ENCODE assay signal across 12 mouse cellular contexts in genomic region chr1:135639853-135640252, GRCm38 (mm10).
"Had no signal": no experiment of that assay in that cellular context is flagged by ENCODE, and none has a peak within 500 bp of the region (broad histone marks: within the 10 kb centered on the region; RNA-seq: fewer than 3 reads in every experiment).

No protein-coding gene starts in this region.

- H3K9me3 ChIP-seq: limb, embryonic 13.5 days had no signal

- H3K4me3 ChIP-seq: layer of hippocampus, adult 2 months; limb, embryonic 13.5 days had no signal

- H3K27ac ChIP-seq: layer of hippocampus, adult 2 months; limb, embryonic 13.5 days; liver, embryonic 14.5 days; stomach, postnatal 0 days had no signal

- H3K4me2 ChIP-seq: limb, embryonic 13.5 days had no signal

- H3K9ac ChIP-seq: limb, embryonic 13.5 days; liver, embryonic 14.5 days had no signal

- H3K27me3 ChIP-seq: limb, embryonic 13.5 days had no signal

- H3K36me3 ChIP-seq: limb, embryonic 13.5 days had no signal

- DNase-seq: kidney, adult 18-20 months; kidney, postnatal 10 days; kidney, postnatal 4 days; left cerebral cortex, postnatal 4 days; lung, adult 18-20 months; lung, postnatal 4 days; midbrain, embryonic 14.5 days; thymus, postnatal 4 days had no signal
